Mouse (Mus musculus) ES-Bruce4 (cell line): Measurements from ENCODE around the gene Mobp. TPM values are rescaled to one million over a fixed set of nuclear protein-coding genes. Genes with fewer than 3 reads are reported as not detected.

ENCODE experiments used
- H3K27ac ChIP-seq: 2 replicates; pipeline ENCODE4 v1.5.1; 2012; ENCODE audit warnings: low read length, inconsistent platforms; ENCODE audit not compliant: insufficient read depth
- H3K27me3 ChIP-seq: 2 replicates; pipeline ENCODE4 v1.6.1; 2012; ENCODE audit warnings: mild to moderate bottlenecking, low read length, inconsistent platforms; ENCODE audit not compliant: control insufficient read depth, poor library complexity, insufficient read depth, severe bottlenecking
- H3K36me3 ChIP-seq: 2 replicates; pipeline ENCODE4 v1.6.1; 2012; ENCODE audit warnings: inconsistent platforms, mild to moderate bottlenecking, low read length, moderate library complexity; ENCODE audit not compliant: control insufficient read depth, poor library complexity, insufficient read depth, severe bottlenecking
- H3K4me1 ChIP-seq: one replicate; pipeline ENCODE4 v1.8.1; 2011; ENCODE audit warnings: low read length; ENCODE audit not compliant: control insufficient read depth, insufficient read depth
- H3K4me3 ChIP-seq: 2 replicates; pipeline ENCODE4 v1.5.1; 2011; ENCODE audit warnings: low read depth, mild to moderate bottlenecking, low read length
- H3K9ac ChIP-seq: 2 replicates; pipeline ENCODE4 v1.6.1; 2012; ENCODE audit warnings: low read depth, mild to moderate bottlenecking, inconsistent platforms; ENCODE audit not compliant: poor library complexity, severe bottlenecking
- H3K9me3 ChIP-seq: replicated peaks from 2 replicates; pipeline ENCODE4 v1.6.1; 2012; ENCODE audit warnings: mild to moderate bottlenecking, low read length, inconsistent platforms; ENCODE audit not compliant: control insufficient read depth, poor library complexity, insufficient read depth, severe bottlenecking
- CTCF ChIP-seq: IDR thresholded peaks from one replicate; pipeline ENCODE4 v1.8.1; 2011; ENCODE audit warnings: low read depth, low read length
- EP300 ChIP-seq: IDR thresholded peaks from 2 replicates; pipeline ENCODE4 v1.6.1; 2011; ENCODE audit warnings: low read depth, low read length; ENCODE audit not compliant: insufficient read depth
- POLR2A ChIP-seq: IDR thresholded peaks from one replicate; pipeline ENCODE4 v1.8.1; 2011; ENCODE audit warnings: low read length; ENCODE audit not compliant: insufficient read depth
- polyA plus RNA-seq: library from polyadenylated mRNA; stranded (reverse); fragments of >200 nt; gene quantifications from 2 replicates; pipeline ENCODE4 v1.2.4, GENCODE M21; 2011; ENCODE audit warnings: low read depth; ENCODE audit not compliant: missing spikeins, insufficient read depth, insufficient read length

Gene Mobp
- polyA plus RNA-seq, 1 experiment = 10.3 TPM

GRCm38 (mm10) chr9:120151152-120151551, 1.6 kb downstream of the Mobp start:
- Histone ChIP-seq H3K27ac (no peak overlapping the region), H3K9ac (no peak overlapping the region), H3K4me3 (no peak overlapping the region), H3K36me3 (no peaks in the 10 kb centered on the region), H3K4me1 (peaks cover 8% of the 10 kb centered on the region), H3K9me3 (no peaks in the 10 kb centered on the region), H3K27me3 (no peaks in the 10 kb centered on the region)
- TF ChIP-seq EP300 = no peak

DNA sequence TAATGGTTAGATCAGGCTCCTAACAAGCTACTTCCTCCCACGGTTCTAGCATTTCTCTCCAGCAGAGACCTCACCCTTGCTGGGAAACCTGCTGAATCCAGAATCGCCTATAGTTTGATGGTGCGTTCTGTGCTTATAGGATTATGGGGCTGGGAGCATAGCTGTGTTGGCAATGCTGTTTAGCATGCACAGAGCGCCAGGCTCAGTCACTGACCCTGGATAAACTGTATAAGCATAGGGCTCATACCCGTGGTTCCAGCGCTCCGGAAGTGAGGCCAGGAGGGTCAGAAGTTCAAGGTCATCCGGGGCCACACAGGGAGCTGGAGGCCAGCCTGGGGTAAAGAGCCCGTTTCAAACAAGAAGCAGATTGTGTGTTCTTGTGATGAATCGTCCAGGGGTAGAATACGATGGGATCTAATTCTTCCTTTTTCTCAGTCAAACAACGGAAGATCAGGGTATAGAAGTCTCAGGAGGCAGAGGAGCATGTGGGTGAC, 2.4 kb downstream of the Mobp start:
- H3K27me3 ChIP-seq = no peaks in the 10 kb centered on the region
- H3K27ac ChIP-seq = peak overlapping the region; percentile 22
- H3K9ac ChIP-seq = no peak overlapping the region
- H3K36me3 ChIP-seq = no peaks in the 10 kb centered on the region
- no peak overlapping the region for H3K4me3 ChIP-seq
- peaks cover 8% of the 10 kb centered on the region for H3K4me1 ChIP-seq
- peak; percentile 86 for TF ChIP-seq EP300
- TF ChIP-seq POLR2A = no peak
- H3K9me3 ChIP-seq = no peaks in the 10 kb centered on the region

DNA sequence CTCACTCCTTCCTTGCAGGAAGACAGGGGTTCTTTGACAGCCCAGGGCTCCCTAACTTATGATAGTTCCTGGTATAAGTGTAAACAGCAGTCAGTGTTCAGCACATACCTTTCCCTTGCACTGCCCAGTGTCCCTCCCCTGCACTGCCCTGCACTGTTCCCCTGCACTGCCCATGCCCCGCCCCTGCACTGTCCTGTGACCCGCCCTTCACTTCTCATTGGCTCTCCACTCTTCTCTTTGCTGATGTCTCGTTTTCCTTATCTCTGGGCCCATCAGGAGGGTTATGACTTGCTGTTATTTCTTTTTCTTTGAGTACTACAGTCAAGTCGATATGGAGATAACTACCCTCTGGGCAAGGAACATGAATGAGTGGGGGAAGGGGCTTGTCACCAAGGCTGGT, 8.5 kb downstream of the Mobp start:
- H3K27me3 ChIP-seq = no peaks in the 10 kb centered on the region
- H3K36me3 ChIP-seq = no peaks in the 10 kb centered on the region
- no peak overlapping the region for H3K9ac ChIP-seq
- TF ChIP-seq CTCF (no peak), POLR2A (no peak), EP300 (no peak)
- no peak overlapping the region for H3K27ac ChIP-seq
- H3K9me3 ChIP-seq = no peaks in the 10 kb centered on the region
- no peaks in the 10 kb centered on the region for H3K4me1 ChIP-seq
- H3K4me3 ChIP-seq = no peak overlapping the region

GRCm38 (mm10) chr9:120163862-120164261, 14.4 kb downstream of the Mobp start:
- TF ChIP-seq POLR2A (peak; percentile 72), CTCF (no peak)
- Histone ChIP-seq H3K27ac (0 out of 2 replicates have a peak overlapping the region, but pooled peaks have one; percentile 17), H3K4me1 (no peaks in the 10 kb centered on the region), H3K9me3 (no peaks in the 10 kb centered on the region), H3K27me3 (no peaks in the 10 kb centered on the region), H3K9ac (0 out of 2 replicates have a peak overlapping the region, but pooled peaks have one; percentile 30), H3K4me3 (peak overlapping the region; percentile 69), H3K36me3 (no peaks in the 10 kb centered on the region)

DNA sequence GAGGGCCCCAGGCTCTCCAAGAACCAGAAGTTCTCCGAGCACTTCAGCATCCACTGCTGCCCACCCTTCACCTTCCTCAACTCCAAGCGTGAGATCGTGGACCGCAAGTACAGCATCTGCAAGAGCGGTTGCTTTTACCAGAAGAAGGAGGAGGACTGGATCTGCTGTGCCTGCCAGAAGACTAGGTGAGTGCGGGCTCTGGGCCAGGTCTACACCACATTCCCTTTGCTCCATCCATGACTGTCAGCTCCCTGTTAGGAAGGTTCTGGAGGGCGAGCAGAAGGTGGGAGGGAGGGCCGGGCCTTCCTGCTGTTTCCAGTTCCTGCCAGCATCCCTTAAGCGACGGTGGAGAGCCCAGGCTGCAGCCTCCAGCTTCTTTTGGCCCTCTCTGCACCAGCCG, 18.3 kb downstream of the Mobp start:
- Histone ChIP-seq H3K27ac (no peak overlapping the region), H3K9ac (peak overlapping the region; percentile 9), H3K4me1 (no peaks in the 10 kb centered on the region), H3K9me3 (no peaks in the 10 kb centered on the region), H3K4me3 (peak overlapping the region; percentile 40), H3K27me3 (no peaks in the 10 kb centered on the region), H3K36me3 (no peaks in the 10 kb centered on the region)
- TF ChIP-seq CTCF (no peak), POLR2A (no peak), EP300 (no peak)

DNA sequence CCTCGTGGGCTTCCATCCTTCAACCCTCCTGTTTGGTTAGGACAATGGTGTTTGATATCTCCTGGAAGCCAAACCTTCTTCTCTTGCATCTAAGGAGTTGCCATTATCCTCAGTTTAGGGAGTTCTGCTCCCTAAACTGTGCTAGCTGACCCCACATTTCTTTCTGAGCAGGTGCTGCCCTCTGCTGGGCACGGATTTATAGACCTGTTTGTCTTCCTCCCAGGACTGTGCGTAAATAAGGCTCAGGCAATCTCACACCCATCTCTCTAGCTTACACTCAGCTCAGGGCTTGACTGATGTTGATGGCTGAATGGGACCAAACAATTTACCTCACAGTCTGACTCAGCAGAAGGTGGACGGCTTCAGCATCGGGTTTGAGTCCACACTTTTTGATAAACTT, 21.8 kb downstream of the Mobp start:
- H3K9ac ChIP-seq = no peak overlapping the region
- no peaks in the 10 kb centered on the region for H3K36me3 ChIP-seq
- H3K27ac ChIP-seq = no peak overlapping the region
- TF ChIP-seq EP300 (no peak), CTCF (peak; percentile 86)
- H3K9me3 ChIP-seq = no peaks in the 10 kb centered on the region
- peaks cover 2% of the 10 kb centered on the region for H3K4me1 ChIP-seq
- H3K27me3 ChIP-seq = no peaks in the 10 kb centered on the region
- no peak overlapping the region for H3K4me3 ChIP-seq
